Mouse (Mus musculus): ENCODE results near the gene 1700049E17Rik1.
"Not testable (repeated sequence)": the region's sequence is repeated elsewhere in the genome, so short reads cannot be mapped to it uniquely, and the experiment has no call there.

The 1700049E17Rik1 gene

DNA sequence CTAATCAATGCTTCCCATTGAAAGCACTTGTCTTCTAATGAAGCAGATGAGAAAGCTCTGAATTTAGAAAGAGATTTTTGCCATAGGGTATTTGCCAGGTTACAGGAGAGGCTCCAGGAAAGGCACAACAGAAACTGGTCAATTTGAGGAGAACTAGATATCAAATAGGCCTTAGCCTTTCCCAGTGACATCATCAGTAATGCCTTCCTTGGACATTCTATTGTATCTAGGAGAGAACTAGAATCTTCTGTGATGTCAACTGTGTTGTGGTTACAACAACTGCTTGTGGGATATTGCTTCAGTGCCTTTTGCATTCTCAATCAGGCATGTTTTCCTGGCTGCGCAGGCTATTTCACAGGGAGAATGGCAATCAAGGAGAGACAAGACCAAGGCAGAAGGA is at the start of gene 1700049E17Rik1:
Gene 1700049E17Rik1 (plus strand): TSS at position 301 of the 400 bp plus-strand sequence.
- DNase-seq (ENCODE audit: extremely low spot score) = not testable (repeated sequence)

DNA sequence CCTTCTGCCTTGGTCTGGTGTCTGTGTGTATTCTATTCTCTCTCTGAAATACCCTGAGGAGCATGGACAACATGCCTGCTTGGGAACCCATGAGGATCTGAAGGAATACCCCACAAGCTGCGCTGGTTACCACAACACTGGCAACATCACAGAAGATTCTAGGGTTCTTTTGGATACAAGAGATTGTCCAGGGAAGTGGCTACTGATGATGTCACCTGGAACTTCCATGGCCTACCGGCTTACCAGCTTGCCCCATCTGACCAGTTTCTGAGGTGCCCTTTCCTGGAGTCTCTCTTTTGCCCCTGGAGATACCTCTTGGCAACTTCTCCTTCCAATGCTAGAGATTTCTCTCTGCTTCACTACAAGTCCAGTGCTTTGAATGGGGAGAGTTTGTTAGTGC is 17.6 kb upstream of the 1700049E17Rik1 start, which contains the start of gene Gm7980:
Gene Gm7980 (minus strand): TSS at position 101 of the 400 bp plus-strand sequence.
- DNase-seq (ENCODE audit: extremely low spot score) = not testable (repeated sequence)

DNA sequence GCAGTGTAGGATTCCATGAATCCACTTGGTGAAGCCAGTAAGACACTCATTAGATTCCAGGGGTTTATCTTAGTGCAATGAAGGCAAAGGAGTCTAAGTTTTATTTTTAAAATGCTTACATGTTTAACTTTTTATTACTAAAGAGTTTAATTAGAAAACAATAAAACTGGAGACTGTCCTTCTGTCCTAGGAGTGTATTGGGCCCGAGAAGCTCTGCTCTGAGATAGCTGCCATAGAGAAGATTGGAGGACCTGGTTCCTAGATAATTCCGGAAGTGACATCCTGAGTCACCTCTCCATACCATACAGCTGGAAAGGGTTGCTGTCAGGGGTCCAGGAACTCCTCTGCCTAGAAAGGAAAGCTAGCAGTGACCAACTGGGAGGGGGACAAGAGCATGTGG is 18.9 kb downstream of the 1700049E17Rik1 start, which contains the start of gene 1700024B05Rik:
Gene 1700024B05Rik (plus strand): TSS at position 301 of the 400 bp plus-strand sequence.
- not testable (repeated sequence) for DNase-seq (ENCODE audit: extremely low spot score)

DNA sequence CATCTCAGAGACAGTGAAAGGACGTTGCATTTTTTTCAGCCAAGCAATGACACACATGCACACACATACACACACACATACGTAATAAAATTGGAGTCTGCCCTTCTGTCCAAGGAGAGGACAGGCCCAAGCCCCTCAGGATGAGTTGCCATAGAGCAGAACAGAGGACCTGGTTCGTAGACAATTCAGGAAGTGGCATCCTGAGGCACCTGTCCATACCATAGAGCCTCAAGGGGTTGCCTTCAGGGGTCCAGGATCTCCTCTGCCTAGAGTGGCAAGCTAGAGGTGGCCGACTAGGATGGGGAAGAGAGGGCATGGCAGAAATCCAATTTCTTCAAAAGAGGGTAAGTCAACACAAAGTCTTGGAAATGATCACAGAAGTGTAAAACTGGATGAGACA is 39.3 kb downstream of the 1700049E17Rik1 start:
- not testable (repeated sequence) for DNase-seq (ENCODE audit: extremely low spot score)

DNA sequence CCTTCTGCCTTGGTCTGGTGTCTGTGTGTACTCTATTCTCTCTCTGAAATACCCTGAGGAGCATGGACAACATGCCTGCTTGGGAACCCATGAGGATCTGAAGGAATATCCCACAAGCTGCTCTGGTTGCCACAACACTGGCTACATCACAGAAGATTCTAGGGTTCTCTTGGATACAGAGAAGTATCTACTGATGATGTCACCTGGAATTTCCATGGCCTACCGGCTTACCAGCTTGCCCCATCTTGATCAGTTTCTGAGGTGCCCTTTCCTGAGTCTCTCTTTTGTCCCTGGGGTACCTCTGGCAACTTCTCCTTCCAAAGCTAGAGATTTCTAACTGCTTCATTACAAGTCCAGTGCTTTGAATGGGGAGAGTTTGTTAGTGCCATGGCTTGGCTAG is 43.1 kb downstream of the 1700049E17Rik1 start, which contains the start of gene Gm6401:
Gene Gm6401 (minus strand): TSS at position 101 of the 400 bp plus-strand sequence.
- DNase-seq (ENCODE audit: extremely low spot score) = not testable (repeated sequence)

DNA sequence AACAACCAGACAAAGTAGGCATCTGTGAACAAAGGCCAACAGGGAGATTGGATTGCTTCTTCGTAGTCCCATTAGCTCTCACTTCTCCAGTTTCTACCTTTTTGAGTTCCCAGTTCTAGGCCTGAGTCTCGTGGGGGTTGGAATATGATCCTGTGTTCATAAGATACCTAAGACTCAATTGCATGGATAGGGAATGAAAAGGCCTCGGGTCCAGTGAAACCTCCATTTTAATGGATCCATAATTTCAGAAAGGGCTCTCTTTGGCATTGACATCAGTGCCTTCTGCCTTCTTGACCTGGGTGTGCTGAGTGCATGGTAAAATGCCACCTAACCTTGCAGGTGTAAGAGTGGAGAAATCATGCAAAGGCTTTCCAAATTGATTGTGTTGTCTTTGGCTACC is 43.8 kb downstream of the 1700049E17Rik1 start:
- not testable (repeated sequence) for DNase-seq (ENCODE audit: extremely low spot score)
